Mouse (Mus musculus) lung, postnatal 25 days (tissue): ENCODE data around the gene Nup98.
A peak's percentile ranks its signal among the peaks of the same experiment; 100 is the strongest.

Experiments used
- DNase-seq: peaks from one replicate; pipeline ENCODE4 v3.0.0; 2022; ENCODE audit warnings: low spot score

The Nup98 gene

DNA sequence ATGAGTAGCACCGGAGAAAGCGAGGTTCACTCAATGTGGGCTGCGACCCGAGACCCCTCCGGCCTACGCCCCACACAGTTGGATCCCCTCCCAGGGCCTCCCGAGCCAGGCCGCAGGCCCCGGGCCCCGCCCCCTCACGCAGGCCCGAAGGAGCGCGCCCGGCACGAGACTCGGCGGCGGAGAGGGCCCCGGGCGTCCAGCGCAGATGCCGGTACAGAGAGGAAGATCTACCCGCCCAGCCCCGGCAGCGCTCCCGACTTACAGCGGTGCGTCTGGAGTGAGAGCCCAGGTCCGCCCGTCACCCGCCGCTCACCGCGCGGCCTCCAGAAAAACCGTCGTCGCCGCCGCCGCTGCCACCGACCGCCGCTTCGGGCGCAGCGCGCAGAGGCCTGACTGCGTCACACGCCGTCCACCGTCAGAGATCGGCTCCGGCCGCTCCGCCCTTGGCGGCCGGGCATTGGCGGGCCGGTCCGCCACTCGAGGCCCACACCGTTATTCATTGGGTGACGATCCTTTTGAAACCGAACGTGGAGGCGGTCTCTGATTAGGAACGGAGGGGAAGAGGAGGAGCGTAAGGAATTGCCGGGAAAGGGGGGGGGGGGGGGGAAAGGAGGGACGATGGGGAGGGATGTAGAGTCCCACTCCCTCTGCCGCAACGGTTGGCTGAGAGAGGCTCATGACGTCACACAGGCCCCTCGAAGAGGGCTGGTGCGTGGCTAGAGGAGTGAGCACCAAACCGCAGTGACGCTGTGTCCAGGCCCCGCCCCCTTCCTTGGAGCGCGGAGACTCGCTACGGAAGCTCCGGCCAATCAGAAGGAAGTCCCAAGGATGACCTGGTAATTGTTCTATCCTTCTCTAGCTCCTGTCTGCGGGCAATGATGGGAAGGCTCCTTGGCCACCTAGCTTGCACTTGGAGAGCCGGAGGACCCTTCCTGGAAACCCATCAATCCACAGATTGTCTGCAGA lies at the start of gene Nup98, which contains the start of gene Pgap2:
Gene Nup98 (minus strand): TSS at position 421 of the 966 bp plus-strand sequence.
Gene Pgap2 (plus strand): TSS at position 453 of the 966 bp plus-strand sequence.
- peak; percentile 99 for DNase-seq

DNA sequence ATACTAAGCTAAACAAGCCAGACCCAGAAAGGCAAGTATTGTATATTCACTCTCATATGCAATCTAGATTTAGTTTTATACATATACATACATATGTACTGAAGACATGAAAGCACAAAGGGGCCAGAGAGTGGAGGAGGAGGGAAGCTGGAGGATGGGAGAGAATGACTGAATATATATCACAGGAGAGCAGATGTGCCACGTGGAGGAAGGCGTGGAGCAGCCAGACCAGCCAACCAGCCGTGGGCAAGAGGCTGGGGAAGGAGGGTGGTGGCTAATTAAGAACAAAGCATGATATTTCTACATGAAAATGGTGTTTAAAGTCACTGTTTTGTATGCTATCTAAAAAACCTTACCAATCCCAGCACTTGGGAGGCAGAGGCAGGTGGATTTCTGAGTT lies 48.8 kb upstream of the Nup98 start:
- DNase-seq = no peak

DNA sequence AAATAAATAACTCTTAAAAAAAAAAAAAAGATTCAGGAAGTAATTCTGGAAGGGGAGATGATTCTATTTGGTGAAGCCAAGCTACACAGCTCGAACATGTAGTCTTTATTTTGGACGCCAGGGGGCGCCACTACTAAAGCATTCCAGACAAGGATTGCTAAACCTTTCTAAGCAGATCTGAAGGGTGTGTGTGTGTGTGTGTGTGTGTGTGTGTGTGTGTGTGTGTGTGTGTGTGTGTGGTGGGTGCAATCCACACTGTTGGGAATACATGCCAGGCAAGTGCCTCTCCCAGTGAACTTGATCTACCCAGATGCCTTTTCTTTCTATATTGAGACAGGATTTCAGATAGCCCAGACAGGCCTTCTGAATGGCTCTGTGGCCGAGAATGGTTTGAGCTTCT lies 48.2 kb upstream of the Nup98 start:
- peak; percentile 86 for DNase-seq

DNA sequence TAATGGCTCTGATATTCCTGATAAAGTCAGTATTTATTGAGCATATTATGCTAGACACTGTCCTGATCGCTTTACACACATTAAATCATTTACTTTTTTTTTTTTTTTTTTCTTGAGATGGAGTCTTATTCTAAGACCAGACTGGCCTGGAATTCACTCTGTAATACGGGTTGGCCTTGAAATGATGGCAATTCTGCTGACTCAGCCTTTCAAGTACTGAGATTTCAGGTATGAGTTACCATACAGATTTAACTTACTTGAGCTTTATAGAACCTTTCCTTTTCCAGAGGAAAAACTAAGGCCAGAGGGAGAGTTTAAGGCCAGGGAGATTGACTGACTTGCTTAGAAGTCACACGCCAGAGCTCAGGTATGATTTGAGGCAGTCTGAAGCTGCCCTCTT lies 46.7 kb upstream of the Nup98 start:
- DNase-seq = no peak

DNA sequence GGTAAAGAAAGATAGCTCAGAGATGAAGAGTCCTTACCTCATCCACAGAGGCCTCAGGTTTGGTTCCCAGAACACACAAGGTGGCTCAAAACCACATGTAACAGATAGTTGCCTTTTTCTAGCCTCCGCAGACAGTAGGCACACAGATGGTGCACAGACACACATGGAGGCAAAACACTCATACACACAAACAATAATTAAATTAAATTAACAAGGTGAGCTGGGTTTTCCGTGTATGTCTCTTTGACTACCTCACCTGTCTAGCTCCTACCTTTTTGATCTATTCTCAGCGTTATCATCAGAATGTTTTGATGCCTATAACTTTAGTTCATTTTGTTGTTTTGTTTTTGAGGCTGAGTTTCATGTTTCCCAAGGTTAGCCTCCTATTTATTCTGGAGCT lies 46.0 kb upstream of the Nup98 start, which contains the start of gene Rhog:
Gene Rhog (minus strand): TSS at position 101 of the 400 bp plus-strand sequence.
- DNase-seq = no peak

DNA sequence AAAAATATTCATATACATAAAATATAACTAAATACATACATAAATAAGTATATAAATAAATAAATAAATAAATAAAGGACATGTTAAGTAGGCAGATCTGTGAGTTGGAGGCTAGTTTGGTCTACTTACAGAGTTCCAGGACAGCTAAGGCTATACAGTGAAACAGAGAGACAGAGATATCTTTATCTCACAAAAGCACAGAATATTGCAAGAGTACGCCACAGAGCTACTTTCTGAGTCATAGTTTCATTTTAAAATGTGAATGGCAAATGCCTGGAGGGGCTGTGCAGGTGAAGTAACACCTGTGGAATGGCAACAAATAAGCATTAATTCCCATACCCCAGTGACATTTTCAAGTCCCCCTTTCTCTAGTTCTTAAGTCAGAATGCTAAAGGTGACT lies 43.7 kb upstream of the Nup98 start:
- DNase-seq = no peak

DNA sequence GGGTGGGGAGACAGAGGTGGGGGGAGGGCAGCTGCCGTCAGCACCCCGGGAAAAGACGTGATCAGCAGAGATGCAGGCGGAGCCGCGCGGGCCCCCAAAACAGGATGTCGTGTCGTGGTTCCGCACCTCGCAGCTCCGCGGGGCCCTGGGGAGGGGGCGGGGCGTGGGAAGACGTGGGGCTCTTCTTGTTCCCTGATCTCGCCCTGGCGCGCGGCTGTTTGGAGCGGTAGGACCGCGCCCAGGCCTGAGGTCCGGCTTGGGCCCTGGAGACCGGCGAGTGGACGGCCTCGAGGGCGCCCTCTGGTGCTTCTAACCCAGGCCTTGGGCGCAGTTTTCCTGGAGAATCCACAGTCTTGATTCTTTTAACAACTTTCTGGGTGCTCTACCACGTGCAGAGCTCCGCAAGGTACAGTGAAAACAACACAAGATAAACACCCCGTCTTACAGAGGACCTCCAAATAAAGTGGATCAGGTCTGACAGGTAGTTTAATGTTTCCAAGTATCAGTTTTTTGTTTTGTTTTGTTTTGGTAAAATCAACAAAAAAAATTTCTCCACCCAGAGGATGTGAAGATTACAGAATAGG lies 40.7 kb upstream of the Nup98 start:
- peak; percentile 95 for DNase-seq

DNA sequence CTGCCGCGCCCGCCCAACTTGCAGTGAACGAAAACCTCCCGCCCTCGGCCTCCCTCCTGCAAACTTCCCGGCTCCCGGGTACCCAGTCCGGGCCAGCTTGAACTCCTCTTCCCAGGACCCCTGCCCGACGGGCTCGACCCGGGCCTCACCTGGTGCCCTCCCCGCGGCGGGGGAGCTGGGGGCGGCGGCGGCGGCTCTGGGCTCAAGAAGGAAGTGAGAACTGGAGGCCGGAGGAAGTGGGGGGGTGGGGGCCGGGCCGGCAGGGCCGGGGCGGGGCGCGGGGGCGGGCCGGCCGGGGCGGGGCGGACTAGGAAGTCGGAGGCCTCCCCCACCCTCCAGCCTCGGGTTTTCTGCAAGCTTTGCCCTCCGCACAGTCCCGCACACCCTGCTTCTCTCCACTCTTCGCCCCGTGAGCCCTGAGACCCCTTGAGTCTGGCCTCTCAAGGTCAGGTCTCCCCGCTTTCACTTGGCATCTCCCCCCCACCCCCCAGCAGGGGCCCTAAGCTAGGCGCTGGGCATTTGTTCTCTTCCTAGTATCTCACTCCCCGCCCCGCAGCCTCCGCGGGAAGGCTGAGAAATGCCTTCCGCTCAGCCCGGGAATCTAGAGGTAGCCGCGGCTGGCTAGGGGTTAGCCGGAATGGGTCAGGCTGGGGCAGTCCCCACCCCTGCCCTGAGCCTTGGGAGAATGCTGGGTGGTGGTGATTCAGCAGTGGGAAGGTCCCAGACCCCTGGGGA lies 40.1 kb upstream of the Nup98 start:
- peak; percentile 73 for DNase-seq

DNA sequence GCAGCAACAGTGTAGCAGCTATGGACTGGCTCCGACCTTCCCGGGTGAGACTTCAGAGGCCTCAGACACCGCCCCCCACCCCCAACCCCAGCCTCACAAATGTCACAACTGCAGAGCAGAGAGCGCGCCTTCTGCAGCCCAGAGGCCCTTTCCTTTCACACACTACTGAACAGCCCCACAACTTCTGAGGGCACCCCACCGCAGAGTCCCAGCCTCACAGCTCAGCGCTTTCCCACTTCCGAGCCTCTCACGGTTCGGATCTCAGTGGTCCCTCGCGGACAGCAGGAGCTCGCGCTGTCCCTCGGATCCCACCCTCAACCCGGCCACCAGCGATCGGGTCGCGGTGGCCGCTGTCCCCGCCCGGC lies 39.5 kb upstream of the Nup98 start:
- no peak for DNase-seq

DNA sequence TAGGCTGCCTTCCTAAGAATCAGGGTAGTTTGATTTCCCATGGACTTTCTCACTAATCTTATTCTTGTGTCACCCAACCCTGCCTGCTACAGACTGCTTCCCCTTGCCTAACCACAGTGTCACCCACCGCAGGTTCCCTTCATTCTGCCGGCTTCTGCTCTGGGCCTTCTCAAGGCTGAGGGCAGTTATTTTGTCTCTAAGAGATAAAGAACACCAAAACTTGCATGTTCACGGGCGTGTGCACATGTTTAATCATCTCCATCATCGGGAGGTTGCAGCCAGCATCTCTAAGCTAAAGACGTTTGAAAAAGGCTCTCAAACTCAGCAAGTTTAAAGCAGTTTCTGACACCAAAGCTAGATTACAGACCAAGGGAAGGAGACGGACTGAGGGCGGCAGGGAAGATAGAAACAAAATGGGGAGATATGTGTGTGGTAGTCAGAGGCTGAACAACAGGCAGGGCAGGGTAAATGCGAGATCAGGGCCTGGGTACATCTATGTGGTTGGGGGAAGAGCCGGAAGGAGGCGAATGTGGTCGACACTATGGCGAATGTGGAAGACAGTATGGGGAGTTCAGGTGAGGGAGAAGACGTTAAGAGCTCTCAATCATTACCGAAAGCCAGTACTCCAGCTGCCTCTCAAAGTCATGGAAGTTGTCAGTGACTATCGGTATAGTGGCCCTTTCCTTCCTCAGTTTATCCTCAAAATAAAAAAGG lies 38.9 kb upstream of the Nup98 start:
- no peak for DNase-seq

DNA sequence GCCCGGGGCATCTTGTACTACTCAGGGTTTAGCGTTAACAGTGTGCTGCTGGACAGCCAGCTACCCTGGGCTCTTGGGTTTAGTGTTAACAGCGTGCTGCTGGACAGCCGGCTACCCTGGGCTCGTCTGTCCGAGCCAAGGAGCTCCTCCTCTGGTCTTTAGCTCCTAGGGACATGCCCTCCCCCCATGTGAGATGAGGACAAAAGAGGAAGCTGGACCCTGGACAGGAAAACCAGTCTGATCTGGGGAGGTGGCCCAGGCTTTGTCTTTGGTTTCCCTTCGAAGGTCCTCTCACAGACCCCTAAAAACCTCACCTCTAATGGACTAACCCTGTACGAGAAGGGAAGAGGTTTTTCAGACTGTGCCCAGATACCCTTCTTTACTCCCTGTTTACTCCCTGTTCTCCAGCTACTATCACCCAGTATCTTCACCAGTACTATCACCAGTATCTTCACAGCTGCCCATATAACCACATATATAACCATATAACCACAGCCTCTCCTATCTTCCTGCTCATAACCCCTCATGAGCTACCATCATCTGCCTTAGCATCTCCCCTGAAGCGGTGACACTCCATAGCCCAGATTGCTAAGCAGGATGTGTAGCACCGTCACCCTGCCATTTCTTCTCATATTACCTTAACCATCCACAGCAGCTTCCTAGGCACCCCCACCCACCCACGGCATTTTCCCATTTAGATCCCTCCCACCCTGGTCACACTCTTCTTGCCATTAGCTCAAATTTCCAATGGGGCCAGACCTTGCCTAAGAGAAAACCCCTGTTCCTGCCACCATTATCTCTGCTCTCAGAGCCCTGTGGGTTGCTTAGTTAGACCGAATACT lies 37.2 kb upstream of the Nup98 start:
- DNase-seq = peak; percentile 63

DNA sequence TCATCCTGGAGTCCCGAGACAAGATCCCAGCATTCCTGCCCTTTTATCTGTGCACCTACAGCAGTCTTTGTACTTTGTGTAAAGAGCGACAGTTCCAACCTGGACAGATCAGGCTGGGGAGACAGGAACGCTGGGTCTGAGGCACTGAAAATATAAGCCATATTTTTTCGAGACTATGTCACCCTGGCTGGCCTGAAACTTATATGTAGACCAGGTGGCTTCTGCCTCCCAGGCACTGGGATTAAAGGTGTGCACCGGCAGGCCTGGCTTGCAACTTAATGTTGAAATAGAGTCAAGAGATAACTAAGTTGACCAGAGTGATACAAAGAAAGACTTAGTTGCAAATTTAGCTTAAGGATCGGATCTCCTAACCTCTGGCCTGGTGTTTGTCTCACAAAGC lies 36.3 kb upstream of the Nup98 start:
- DNase-seq = no peak

DNA sequence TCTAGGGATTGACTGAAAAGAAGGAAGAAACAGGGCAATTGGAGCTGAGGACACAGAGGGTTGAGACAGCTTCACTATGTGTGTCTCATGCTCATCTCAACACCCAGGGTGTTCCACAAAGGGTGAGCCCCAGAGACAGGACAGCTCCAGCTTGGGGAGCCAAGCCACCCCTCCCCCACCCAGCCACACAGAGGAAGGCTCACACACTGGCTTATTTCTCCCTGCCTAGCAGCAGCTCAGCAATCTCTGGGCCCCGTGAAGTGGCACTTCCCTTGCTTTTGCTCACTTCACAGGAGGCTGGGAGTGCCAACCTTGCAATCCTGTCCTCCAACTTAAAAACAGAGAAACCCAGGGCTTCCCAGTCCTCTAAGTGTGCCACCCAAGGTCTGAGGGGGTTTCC lies 35.8 kb upstream of the Nup98 start:
- DNase-seq = peak; percentile 71

DNA sequence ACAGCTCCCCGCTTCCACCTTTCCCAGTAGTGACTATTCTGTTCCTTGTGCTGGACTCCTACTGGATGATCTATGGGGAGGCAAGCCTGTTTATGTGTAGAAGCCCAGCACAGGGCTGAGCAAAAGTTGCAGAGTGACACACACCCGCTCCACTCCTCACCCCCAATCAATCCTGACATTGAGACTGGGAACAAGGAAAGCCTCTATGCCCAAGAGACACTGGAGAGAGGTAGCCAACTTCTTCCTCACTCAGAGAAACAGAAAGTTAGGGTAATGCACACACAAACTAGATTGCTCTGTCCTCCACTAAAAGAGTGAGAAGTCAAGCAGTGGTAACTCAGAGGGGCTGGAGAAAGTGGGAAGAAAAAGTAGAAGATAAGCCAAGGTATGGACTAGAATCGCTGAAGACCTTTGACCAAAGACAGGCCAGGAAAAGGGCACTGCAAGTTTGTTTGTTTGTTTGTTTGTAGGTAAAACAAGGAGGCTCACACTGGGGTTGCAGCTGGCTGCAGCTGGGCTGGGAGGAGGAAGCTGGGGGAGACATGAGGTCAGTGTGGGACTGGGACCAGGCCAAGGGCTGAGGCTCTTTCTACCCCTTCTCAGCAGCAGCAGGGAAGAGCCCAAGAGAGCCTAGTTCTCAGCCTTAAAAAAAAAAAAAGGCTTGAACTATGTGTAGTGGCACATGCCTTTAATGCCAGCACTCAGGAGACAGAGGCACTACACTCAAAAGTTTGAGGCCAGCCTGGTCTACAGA lies 35.0 kb upstream of the Nup98 start:
- DNase-seq = peak; percentile 49

DNA sequence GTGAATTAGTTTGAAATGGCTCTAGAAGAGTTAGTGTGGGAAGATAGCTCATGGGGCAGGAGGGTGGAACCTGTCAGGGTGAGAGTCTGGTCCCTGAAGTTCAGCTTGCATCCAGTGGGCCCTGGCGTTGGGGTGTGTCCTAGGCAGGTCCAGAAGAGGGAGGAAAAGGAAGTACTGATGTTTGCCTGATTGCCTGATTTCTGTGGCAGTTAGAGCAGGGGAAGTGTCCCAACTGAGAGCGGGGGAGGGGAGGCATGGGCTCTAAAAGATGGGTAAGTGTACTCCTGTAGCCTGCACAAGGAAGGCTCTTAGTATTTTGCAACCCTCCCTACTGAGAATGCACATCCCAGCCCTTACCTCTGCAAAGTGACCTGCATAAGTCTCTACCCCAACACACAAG lies 33.9 kb upstream of the Nup98 start:
- peak; percentile 70 for DNase-seq

DNA sequence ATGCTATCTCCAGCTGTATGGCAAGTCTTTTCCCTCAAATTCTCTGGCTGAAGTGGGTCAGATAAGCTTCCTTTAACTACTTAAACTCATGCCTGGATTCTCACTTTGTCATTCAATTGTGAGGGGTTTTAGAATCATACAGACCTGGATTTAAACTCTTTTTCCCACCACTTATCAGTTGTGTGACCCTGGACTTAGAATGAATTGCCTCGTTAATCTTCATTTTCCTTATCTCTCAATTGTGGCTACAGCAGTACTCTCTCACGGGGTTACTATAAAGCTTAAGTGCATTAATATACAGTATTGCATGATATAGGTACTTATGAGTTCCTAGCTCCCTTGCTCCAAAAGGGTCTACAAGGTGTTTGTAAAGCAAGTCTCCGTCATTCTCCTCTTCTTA lies 32.9 kb upstream of the Nup98 start:
- DNase-seq = no peak

DNA sequence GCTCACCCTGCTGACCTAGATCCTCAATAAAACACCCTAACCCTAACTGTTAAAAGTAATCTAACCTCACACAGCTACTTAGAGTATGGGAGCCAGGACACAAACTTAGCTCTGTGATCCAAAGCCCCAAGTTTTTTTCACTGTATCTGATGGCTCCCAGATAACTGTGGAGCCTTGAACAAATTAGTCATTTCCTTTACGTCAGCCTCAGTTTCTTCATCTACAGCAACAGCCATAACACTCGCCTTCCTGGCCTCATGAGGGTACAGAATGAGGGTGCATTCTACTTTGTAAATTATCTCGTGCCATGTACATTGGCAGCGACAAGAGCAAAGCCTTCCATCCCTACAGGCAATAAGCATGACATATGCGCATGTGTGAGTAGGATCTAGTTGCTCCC lies 32.4 kb upstream of the Nup98 start:
- no peak for DNase-seq

DNA sequence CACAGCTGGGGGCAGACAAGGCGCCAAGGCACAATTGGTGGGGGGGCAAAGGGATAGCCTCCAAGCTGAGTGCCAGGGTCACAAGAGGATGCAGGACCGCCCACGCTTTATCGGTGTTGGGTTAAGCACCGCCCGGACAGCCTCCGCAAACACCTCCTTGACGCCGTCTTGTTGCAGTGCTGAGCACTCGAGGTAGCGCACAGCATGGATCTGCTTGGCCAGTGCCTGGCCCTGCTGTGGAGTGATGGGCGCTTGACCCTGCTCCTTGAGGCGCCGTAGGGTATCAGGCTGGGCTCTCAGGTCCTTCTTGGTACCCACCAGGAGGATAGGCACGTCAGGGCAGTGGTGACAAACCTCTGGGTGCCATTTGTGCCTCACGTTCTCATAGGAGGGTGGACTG lies 29.6 kb upstream of the Nup98 start:
- DNase-seq = no peak

DNA sequence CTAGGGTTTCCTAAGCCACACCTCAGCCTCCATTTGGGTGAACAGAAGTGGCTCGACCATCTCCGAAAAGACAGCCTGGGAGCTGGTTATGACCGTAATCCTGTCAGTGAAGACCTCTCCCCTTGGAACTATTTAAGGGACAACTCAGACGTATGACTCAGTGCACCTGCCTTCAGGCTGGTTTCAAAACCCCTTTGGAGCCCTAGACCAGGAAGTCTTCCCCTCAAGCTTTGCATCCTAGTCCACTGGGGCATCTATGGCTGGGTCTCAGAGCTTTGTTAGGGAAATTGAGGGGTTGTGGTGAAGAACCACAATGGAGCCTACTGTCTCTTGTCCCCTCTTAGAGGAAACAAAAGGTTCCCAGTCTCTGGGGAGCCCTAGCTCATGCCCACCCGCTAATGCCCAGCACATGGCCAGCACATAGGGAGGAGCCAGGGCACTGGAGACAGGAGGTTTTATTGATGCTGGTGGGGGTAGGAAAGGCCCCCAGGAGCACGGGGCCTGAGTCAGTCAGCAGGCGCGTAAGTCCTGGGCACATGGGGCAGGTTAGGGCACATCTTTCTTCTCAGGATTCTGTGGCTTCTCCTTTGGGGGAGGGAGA lies 28.8 kb upstream of the Nup98 start:
- DNase-seq = no peak

DNA sequence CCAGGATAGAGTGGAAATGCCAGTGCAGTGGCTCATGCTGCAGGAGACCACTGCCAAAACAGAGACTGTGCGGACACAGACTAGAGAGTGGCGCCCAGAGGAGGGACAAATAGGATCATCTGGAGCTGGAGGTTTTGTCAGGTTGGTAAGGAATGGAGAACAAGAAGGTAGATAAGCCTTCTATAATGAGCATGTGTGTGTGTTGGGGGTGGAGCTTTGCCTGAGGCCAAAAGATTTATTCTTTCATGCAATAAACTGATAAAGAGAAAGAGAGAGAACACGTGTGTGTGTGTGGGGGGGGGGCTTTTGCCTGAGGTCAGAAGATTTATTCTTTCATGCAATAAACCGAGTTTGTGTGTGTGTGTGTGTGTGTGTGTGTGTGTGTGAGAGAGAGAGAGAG lies 23.1 kb upstream of the Nup98 start:
- DNase-seq = no peak
